Mouse (Mus musculus): ENCODE data around the gene Snx29.

- no peak for TF ChIP-seq POLR2A (IDR thresholded peaks at IDR 0.05; ENCODE audit: extremely low read depth, insufficient read depth, low read length)
- no peak for TF ChIP-seq CTCF (IDR thresholded peaks at IDR 0.05; ENCODE audit: low read depth, low read length)
Observed at GRCm38 (mm10) chr16:11657111-11657510, 334.4 kb downstream of the Snx29 start.
